Mouse (Mus musculus) kidney, postnatal 25 days (tissue): ENCODE results near the gene Grb2.
A peak's percentile ranks its signal among the peaks of the same experiment; 100 is the strongest.

Source experiments
- DNase-seq, 2 experiments: peaks; one replicate each; pipeline ENCODE4 v3.0.0; 2021; ENCODE audit warnings: mixed read lengths in 2 of 2

Gene Grb2

DNA sequence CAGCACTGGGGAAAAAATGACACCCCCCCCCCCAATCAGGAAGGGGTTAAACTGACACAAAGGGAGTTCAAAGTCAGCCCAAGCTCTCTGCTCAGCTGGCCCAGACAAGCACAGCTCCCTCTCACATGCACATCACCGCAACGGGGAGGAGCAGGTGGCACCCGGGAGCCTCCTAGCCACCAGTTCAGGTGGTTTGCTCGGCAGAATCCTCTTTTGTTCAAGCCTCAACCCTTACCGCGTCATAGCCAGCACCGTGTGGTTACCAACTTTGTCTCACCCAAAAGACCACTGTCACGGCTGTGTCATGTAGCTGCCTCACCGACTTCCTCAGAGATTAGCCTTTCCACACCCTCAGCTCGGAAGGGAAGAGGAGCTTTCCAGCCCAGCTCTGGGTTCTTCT is 65.1 kb downstream of the Grb2 start:
- no peak for DNase-seq

DNA sequence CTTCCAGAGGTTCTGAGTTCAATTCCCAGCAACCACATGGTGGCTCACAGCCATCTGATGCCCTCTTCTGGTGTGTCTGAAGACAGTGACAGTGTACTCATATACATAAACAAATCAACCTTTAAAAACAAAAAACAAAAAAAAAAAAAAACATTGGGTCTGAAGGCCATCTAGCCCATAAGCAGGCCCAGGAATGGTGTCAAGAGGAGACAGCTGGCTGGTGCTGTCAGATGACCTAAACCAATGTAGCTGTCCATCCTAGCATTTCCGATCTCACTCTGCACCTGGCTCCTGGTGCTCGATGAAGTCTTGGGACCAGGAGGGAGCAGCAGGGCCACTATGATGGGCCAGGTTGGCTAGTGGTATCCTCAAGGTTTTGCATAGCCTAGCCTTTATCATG is 65.7 kb downstream of the Grb2 start:
- DNase-seq = no peak

DNA sequence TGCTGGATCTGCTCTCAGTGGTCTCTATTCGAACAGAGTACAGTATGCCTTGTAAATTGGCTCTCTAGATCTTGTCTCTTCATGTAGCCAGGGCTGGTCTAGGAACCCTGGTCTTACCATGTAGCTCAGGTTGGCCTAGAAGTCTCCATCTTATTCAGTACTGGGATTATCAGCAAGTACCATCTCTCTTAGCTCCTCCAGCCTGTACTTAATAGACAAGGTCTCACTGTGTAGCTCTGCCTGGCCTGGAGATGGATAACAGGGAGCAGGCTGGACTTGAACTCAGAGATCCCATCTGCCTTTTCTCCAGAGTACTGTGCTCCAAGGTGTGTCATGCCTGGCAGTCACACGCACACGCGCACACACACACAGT is 66.7 kb downstream of the Grb2 start:
- no peak for DNase-seq

DNA sequence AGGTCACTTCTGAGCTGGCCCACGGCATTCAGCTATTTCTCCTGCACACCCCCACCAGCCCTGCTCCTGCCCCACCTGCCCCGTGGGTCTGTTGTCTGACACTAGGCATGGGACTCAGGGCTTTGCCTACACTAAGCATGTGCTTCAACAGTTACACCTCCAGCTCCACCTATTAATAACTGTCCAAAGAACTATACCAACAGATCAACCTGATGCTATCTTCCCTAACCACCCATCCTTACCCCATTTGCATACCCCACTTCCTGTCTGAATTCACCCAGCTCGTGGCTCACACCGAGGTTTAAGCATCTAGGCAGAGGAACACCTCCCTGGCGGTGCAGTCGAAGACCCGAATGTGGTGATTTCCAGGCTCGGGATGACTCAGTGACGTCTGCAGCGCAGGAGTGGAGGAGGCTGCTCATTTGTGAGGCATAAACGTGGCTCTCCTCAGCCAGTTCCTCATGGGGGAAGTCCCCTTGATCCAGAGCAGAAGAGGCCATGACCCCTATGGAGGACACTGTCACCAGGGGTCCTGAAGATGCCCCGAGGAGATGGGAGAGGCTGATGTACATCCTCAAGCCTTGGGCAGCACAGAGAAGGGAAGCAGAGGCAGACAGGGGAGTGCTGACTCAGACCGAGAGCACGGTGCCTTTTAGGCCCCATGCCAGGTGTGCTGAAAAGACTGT is 67.3 kb downstream of the Grb2 start:
- DNase-seq = no peak

DNA sequence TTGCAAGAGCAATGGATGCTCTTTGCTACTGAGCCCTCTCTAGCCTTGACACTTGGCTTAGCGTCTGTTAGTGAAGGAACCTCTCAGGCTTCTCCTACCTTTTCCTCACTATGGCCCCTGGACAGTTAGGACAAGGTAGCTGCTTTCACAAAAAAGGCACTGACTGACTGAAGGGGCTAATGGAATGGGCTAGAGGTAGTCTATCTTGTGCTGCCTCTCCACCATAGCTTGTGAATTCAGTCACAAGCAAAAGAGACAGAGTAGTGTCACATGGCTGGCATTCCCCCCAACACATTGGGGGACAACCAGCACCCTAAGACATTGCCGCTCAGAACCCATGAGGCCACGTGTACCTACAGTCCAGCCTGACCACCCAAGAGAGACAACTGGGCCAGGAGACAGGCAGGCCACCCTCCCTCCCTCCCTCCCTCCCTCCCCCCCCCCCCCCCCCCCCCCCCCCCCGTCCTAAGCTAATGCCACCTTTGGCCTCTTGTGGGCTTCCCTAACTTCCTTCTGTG is 68.0 kb downstream of the Grb2 start:
- no peak for DNase-seq

DNA sequence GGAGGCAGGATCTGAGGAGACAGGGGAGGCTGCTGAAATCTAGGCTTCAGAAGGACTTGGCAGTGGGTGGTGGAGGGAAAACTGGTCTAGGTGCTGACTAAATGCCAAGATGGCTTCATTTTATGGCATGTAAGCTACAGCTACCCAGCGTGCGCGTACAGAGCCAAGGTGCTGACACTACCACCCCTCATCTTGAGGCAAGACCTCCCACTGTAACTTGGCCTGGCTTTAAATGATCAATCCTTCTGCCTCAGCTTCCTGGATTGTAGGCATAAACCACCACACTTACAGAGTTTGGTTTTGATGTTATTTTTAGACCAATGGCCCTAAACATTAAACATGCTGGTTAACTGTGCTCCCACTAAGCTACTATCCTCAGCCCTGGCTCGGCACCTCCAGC is 68.9 kb downstream of the Grb2 start:
- DNase-seq = no peak

DNA sequence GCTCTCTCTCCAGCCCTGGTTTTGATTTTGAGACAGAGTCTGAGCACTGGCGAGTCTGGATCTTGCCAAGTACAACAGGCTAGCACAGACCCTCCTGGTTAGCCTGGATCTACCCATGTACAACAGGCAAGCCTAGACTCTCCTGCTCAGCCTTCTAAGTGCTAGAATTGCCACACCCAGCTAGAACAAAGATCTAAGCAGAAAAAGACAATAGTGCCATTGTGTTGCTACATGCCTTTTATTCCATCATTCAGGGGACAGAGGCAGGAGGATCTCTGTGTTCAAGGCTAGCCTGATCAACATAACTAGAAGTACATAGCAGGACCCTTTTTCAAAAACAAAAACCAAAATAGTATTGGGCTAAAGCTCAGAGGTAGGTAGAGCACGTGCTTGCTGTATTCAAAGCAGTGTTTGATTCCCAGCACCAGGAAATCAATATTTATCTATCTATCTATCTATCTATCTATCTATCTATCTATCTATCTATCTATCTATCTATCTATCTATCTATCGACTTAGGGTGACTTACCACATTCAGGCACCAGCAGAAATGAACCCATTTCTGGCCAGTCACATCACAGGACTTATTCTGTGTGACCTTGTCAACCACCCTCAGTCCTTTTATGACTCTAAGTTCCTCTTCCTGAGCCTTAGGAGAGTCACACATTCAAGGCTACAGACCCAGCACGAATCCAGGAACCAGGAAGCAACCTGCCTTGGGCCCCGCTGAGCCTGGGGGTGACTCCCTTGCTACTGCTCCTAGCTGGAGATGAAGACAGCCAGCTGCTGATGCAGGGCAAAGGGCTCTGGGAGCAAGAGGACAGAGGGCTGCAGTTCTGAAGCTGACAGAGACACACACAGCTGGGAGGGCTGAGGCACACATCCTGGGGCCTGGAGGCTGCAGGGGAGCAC is 69.6 kb downstream of the Grb2 start:
- no peak for DNase-seq

DNA sequence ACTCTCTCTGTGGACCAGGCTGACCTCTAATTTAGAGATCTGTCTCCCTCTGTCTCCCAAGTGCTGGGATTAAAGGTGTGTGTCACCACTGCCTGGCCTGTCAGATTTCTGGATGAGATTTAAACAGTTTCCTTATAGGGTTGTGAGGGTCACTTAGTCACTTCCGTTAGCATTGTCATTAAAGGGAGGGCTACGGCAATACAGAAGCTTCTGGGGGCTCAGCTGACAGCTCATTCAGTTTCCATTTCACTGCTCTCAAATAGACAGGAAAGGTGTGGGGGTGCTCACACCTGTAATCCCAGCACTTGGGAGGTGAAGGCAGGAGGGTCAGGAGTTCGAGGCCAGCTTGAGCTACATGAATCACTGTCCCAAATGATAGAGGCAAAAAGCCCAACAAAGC is 71.4 kb downstream of the Grb2 start:
- no peak for DNase-seq

DNA sequence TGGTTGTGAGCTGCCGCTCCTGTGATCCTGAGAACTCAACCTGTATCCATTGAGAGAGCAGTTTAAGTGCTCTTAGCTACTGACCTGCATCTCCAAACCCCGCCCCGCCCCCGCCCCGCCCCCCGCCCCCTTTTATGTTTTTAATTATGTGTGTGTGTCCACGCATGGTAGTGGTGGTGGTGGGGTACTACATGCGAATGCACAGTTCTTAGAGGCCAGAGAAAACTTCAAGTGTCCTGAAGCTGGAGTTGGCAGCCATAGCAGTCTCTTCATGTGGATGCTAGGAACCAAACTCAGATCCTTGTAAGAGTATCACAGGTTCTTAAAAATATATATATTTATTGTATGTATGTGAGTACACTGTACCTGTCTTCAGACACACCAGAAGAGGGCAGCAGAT is 72.9 kb downstream of the Grb2 start:
- no peak for DNase-seq

DNA sequence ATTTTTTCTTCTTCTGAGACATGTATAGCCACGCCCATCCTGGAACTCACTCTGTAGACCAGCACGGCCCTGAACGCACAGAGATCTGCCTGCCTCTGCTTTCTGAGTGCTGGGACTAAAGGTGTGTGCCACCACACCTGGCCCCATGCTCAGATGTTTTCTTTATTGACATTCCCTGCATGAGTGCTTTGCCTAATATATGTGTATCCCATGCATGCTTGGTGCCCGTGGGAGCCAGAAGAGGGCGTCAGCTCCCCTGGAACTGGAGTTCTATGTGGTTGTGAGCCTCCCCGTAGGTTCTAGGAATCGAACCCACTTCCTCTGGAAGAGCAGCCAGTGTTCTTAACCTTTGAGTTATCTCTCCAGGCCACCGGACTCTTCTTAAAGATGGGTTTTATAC is 73.4 kb downstream of the Grb2 start:
- DNase-seq = no peak

DNA sequence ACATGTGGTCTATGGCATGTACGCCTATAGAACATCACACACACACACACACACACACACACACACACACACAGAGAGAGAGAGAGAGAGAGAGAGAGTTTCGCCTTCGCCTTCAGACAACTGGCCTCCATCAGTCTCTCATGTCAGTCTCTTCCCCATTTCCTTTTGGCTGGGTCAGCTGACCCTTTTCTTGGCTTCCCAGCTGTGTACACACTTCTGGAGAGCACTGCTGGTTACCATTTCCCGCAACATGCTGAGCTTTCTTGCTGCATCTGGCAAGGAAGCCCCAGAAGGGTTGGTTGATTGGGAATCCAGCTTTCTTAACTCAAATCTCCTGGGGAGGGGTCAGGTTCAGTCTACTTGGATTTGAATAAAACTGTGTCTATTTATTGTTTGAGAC is 74.3 kb downstream of the Grb2 start:
- no peak for DNase-seq

DNA sequence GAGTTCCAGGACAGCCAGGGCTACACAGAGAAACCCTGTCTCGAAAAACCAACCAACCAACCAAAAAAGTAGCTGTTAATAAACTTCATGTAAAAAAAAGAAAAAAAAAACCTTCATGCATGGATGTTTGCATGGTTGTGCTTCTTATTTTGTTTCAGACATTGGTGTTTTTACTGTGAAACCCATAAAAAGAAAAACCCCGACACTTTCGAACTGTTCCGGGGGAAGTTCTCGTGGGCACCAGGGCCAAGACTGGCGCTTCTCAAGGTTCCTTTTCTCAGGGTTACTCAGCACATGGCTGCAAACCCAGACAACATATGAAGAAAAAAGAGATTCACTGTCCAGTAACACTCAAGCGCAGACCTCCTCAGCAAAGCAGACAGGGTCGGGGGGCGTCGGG is 75.5 kb downstream of the Grb2 start:
- DNase-seq = no peak

DNA sequence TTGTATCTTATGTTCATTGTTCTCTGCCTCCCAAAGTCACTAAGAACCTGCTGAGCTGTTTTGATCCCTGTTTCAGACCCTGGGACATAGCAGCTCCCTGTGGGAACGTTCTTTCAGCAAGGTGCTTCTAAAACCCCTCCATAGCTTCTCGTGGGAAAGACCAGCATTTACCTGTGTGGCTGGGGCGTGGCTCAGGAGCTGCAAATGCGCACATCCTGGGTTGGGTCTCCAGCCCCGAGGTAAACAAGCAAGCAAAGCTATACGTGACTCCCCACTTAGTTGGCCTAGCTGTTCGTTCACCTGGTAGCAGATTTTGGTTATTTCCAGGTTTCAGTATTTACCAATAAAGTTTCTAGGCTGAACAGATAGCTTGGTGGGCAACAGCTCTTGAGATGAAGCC is 76.2 kb downstream of the Grb2 start:
- no peak for DNase-seq

DNA sequence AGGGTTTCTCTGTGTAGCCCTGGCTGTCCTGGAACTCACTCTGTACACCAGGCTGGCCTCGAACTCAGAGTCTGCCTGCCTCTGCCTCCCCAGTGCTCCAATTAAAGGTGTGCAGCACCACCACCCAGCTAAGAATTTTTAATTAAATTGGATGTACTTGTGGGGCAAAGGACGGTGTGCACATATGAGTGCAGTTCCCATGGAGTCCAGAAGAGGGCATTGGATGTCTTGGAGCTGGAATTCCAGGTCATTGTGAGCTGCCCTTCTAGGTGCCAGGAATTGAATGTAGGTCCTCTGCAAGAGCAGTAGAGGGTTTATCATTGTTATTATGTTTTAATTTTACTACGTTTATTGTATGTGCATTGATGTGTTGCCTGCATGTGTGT is 76.9 kb downstream of the Grb2 start:
- DNase-seq = peak; percentile 62 to 77

DNA sequence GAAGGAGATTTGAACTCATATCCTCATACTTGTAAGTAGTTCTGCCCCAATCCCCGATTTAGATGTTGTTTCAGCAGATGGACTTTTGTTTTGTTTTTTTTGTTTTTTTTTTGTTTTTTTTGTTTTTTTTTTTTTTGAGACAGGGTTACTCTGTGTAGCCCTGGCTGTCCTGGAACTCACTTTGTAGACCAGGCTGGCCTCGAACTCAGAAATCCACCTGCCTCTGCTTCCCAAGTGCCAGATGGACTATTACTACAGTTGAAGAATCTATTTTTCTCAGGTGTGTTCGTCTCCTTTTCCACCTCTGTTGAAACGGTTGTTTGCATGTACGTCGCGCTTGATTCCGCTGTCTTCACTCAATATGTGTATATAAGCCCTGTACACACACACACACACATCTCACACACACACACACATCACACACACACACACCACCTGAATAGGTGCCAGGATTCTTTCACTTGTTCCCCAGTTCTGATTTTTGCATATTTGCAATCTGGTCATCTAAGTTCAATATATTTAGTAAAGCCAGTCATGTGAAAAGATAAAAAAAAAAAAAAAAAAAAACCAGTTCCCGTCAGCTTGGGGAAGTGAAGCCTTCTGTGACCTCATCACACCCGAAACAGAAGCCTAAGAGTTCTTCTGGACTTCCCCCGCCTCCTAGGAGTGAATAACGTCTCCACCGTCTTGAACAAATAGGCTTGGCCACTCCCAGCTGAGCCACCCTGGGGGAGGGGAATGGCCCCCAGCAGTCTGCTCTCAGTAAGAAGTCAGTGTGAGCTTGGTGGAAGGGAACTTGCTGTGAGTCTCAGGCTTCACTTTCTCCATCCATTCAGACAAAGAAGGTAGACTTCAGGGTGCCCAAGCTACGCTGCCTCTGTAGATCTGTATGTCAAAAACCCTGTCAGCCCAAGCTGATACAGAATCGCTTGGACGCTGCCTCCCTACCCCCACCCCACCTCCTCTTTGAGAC is 77.6 kb downstream of the Grb2 start:
- DNase-seq = no peak

DNA sequence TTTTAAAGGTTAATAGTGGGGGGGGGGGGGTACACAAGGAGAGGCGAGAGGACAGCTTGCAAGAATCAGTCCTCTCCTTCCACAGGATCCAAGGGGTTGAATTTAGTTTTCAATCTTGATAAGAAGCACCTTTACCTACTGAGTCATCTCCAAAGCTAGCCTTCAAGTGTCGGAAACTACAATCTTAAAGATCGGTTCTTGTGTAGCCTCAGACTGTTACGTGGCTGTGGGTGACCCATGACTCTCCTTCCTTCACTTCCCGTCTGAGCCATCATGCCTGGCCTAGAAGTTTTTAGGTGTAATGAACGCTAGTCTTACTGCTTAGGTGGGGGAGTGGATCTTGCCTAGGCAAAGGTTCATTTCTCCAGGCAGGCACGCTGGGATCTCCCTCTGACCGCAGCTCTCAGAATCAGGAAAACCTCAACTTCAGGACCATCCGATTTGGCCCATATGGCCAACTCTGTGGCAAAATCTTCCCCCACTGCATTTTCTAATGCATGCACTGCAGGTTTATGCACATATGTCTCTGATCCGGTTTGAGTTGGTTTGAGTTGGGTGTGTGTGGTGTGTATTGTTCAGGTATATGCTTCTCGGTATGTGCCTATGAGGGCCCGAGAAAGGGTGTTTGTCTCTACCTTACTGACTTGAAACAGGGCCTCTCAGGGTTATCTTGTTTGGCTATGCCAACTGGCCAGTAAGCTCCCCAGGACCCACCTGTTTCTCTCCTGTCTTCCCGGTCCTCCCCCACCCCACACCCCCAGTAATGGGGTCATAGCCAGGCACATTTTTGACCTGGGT is 78.5 kb downstream of the Grb2 start:
- DNase-seq = no peak

DNA sequence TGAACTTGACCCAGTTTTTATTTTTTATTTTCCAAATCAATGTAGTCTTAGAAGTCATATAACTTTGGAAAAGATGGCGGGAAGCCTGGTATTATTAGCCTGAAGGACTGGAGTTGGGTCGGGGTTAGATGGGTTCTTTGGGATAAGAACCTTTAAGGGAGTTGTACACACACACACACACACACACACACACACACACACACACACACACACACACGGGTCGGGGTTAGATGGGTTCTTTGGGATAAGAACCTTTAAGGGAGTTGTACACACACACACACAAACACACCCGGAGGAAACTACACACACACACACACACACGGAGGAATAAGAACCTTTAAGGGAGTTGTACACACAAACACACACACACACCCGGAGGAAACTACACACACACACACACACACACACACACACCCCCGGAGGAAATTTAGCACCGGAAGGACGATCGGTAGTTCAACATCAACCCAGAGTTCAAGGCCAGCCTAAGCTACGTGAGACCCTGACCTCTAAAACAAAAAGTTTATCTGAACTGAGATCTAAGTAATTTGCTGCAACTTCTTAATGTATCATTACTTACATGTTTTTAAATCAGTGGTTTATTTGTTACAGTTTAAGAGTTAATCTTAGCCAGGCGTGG is 79.8 kb downstream of the Grb2 start:
- DNase-seq = no peak

DNA sequence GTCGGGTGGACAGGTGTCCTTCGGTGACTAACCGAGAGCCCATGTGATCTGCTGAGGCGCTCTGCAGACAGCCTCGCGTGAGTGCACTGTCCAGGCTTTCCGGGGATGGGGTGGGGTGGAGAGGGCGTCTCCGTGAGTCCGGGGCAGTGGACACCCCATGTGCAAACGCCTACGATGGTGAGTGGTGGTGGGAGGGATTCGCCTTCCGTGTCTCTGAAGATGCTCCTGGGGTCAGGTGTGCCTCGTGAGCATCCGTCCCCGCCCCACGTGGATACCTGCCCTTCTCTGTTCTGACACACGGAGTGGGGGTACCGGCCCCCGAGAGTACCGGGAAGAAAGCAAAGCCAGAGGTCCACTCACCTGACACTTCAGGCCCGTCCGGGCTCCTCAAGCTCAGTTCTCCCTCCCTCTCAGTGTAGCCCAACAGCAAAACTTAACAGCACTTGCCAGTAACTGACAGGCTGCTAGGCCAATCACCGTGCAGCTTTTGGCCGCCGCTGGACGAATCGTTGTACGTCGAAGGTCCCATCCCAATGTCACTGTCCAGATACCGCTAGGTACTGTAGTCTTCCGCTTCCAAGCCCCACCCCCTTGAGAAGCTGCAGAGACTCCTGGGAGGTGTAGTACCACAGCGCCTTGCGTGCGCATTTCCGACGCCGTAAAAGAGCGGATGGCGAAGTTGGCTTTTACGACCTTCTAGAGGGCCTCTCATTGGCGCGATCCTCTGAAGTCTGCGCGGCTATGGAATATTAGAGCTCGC is 80.5 kb downstream of the Grb2 start, which contains the start of gene Slc25a19:
Gene Slc25a19 (minus strand): TSS at position 591 of the 760 bp plus-strand sequence.
- DNase-seq = peak; percentile 100

DNA sequence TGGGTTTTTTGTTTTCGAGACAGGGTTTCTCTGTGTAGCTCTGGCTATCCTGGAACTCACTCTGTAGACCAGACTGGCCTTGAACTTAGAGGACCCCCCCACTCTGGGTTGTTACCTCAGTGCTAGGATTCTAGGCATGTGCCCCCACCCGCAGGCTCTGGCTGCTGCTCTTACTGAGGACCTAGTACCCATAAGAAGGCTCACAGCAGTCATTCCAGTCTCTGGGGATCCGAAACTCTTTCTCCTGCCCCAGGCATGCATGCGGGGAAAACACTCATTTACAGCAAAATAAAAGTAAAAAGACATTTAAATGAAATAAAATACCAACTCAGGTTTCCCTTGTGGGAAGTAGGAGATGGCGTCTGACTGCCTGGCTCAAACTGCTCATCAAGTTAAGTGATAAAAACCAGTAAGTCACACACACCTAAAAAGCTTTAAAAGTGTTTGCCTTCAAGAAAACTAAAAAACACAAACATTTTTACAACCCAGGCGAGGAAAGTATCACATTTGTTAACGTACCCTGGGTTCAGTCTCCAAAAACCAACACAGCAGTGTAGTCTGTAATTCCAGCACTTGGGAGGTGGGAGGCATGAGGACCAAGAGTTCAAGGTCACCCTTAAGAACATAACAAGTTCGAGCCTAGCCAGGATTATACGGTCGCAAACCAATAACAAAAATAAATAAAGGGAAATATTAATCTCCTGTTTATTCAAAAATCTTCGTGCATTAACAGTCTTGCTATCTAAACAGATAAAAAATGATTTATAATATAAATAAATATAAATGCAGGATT is 81.4 kb downstream of the Grb2 start:
- no peak for DNase-seq

DNA sequence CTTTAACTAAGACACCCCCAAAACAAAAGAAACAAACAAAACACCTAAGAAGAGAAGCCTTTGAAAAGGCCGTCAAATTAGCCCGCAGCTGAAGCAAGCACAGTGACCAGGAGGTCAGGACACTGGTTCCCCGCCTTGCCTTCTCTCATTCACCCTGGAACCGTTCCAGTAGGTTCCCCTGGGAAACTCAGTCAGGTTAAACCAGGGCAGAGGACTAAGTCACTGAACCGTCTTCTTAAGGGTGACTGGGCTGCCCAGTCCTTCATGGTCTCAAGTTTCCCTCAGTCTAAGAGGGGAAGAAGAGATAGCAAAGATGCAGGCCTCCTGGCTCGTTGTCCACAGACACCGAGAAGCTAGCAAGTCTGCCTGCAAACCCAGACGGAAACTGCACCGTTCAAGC is 82.5 kb downstream of the Grb2 start:
- DNase-seq = peak; percentile 86 to 92
